Mouse (Mus musculus) intestine, embryonic 15.5 days (tissue): Measurements from ENCODE around the gene Eng. TPM values are rescaled to one million over a fixed set of nuclear protein-coding genes. Genes with fewer than 3 reads are reported as not detected.

Experiments used
- ATAC-seq: fragments of 200-750 bp; cut with Nextera tagmentation; 2 replicates; pipeline ENCODE4 v1.8.0; 2017; ENCODE audit warnings: moderate TSS enrichment, moderate library complexity
- H3K27ac ChIP-seq: fragments of 300-500 bp; sonication (generic); 2 replicates; pipeline ENCODE4 v1.5.1; 2015; ENCODE audit warnings: mild to moderate bottlenecking, inconsistent platforms
- H3K27me3 ChIP-seq: fragments of 300-500 bp; sonication (generic); replicated peaks from 2 replicates; pipeline ENCODE4 v1.6.1; 2015; ENCODE audit warnings: inconsistent platforms
- H3K36me3 ChIP-seq: fragments of 300-500 bp; sonication (generic); 2 replicates; pipeline ENCODE4 v1.6.1; 2015; ENCODE audit warnings: inconsistent platforms
- H3K4me1 ChIP-seq: fragments of 300-500 bp; sonication (generic); replicated peaks from 2 replicates; pipeline ENCODE4 v1.6.1; 2015; ENCODE audit warnings: inconsistent platforms
- H3K4me2 ChIP-seq: fragments of 300-500 bp; sonication (generic); replicated peaks from 2 replicates; pipeline ENCODE4 v1.6.1; 2015; ENCODE audit warnings: mild to moderate bottlenecking, inconsistent platforms
- H3K4me3 ChIP-seq: fragments of 300-500 bp; sonication (generic); replicated peaks from 2 replicates; pipeline ENCODE4 v1.5.1; 2015; ENCODE audit warnings: inconsistent platforms
- H3K9ac ChIP-seq: fragments of 300-500 bp; sonication (generic); 2 replicates; pipeline ENCODE4 v1.6.1; 2015; ENCODE audit warnings: inconsistent platforms
- H3K9me3 ChIP-seq: fragments of 300-500 bp; sonication (generic); 2 replicates; pipeline ENCODE4 v1.6.1; 2016; ENCODE audit warnings: inconsistent platforms
- WGBS: fragments of 180-500 bp; shearing (Covaris S2); methylation state at CpG from one replicate; pipeline ENCODE4 v1.1.7; 2015; 5-methylcytosine and 5-hydroxymethylcytosine counted together
- polyA plus RNA-seq: library from polyadenylated mRNA; unstranded; fragments of >200 nt; fragmentation: Nextera tagmentation; extraction: Ambion mirVana; gene quantifications from 2 replicates; pipeline ENCODE4 v1.2.1, GENCODE M21; 2015

The Eng gene
- 62.6 and 63.2 TPM in 2 replicates for polyA plus RNA-seq

- Histone ChIP-seq H3K4me1 (peaks cover 34% of the 10 kb centered on the region), H3K36me3 (no peaks in the 10 kb centered on the region), H3K9ac (peak within 1 kb of the TSS; percentile 47), H3K4me2 (peak within 1 kb of the TSS; percentile 58), H3K4me3 (peak within 1 kb of the TSS; percentile 43), H3K27me3 (no peaks in the 10 kb centered on the region), H3K9me3 (no peaks in the 10 kb centered on the region), H3K27ac (peak within 1 kb of the TSS; percentile 81)
- 50% methylated on average over 31 of the region's 31 CpGs for WGBS
- peak; percentile 54 for ATAC-seq
Measured at GRCm38 (mm10) chr2:32646379-32647056, at the start of gene Eng. TSS of gene Eng (plus strand) at chr2:32646595.

DNA sequence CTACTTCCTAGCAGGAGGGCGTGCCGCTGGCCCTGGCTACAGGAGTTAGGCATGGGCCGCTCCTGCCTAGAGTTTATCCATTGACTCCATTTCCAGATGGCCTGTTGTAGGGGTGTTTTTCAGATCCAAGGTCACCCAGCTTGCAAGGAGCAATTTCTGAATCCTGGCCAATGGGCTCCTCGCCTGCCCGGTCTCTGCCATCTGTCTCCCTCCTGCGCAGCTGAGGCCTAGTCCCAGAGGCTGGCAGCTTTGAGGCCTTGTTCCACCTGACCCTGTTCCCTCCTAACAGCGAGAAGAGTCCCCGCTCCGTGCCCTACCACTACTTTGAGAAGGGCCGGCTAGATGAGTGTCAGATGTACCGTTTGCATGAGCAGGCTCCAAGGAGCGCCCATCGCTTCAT is 49.7 kb upstream of the Eng start:
- peaks cover 8% of the 10 kb centered on the region for H3K4me1 ChIP-seq
- 89% methylated on average over 13 of the region's 13 CpGs for WGBS
- no peak overlapping the region for H3K4me2 ChIP-seq
- no peak overlapping the region for H3K4me3 ChIP-seq
- no peaks in the 10 kb centered on the region for H3K9me3 ChIP-seq
- no peaks in the 10 kb centered on the region for H3K36me3 ChIP-seq
- ATAC-seq: no peak
- no peak overlapping the region for H3K9ac ChIP-seq
- no peak overlapping the region for H3K27ac ChIP-seq
- no peaks in the 10 kb centered on the region for H3K27me3 ChIP-seq

DNA sequence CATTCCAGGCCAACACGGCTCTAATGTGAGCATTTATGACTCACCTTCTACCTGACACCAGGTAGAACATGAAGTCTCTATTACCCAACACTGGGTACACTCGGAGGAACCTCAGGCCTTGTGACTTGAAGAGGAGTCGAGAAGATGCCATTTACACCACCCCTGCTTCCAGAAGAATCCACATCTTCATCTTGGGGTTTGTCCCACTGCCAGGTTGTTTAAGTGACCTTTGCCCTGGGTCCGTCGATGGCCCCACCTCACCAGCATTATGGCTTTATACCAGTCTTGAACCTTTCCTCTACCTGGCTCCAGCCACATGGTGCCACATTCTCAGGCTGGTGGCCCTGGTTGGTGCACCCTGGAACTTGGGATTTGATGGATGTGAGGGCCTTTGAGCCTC is 49.1 kb upstream of the Eng start:
- Histone ChIP-seq H3K36me3 (no peaks in the 10 kb centered on the region), H3K9me3 (no peaks in the 10 kb centered on the region), H3K9ac (no peak overlapping the region), H3K4me1 (peaks cover 8% of the 10 kb centered on the region), H3K4me2 (no peak overlapping the region), H3K27ac (no peak overlapping the region), H3K4me3 (no peak overlapping the region), H3K27me3 (no peaks in the 10 kb centered on the region)
- WGBS: 80% methylated on average over 5 of the region's 5 CpGs
- no peak for ATAC-seq

GRCm38 (mm10) chr2:32597699-32598098 is 48.7 kb upstream of the Eng start:
- H3K9ac ChIP-seq: no peak overlapping the region
- no peak overlapping the region for H3K4me2 ChIP-seq
- WGBS: 80% methylated on average over 5 of the region's 5 CpGs
- H3K4me1 ChIP-seq: peaks cover 10% of the 10 kb centered on the region
- no peaks in the 10 kb centered on the region for H3K27me3 ChIP-seq
- H3K27ac ChIP-seq: no peak overlapping the region
- no peak for ATAC-seq
- no peaks in the 10 kb centered on the region for H3K36me3 ChIP-seq
- H3K4me3 ChIP-seq: no peak overlapping the region
- H3K9me3 ChIP-seq: no peaks in the 10 kb centered on the region

- H3K27ac ChIP-seq: no peak overlapping the region
- no peak overlapping the region for H3K9ac ChIP-seq
- ATAC-seq: no peak
- no peak overlapping the region for H3K4me2 ChIP-seq
- WGBS: 86% methylated on average over 8 of the region's 8 CpGs
- peaks cover 10% of the 10 kb centered on the region for H3K4me1 ChIP-seq
- no peaks in the 10 kb centered on the region for H3K36me3 ChIP-seq
- no peaks in the 10 kb centered on the region for H3K27me3 ChIP-seq
- no peak overlapping the region for H3K4me3 ChIP-seq
- no peaks in the 10 kb centered on the region for H3K9me3 ChIP-seq
Measured at GRCm38 (mm10) chr2:32598506-32598905, 47.9 kb upstream of the Eng start.

- H3K9me3 ChIP-seq: no peaks in the 10 kb centered on the region
- H3K36me3 ChIP-seq: no peaks in the 10 kb centered on the region
- H3K4me1 ChIP-seq: peaks cover 10% of the 10 kb centered on the region
- no peak for ATAC-seq
- H3K27ac ChIP-seq: no peak within 1 kb of the TSS
- H3K9ac ChIP-seq: no peak within 1 kb of the TSS
- 93% methylated on average over 3 of the region's 3 CpGs for WGBS
- H3K4me2 ChIP-seq: no peak within 1 kb of the TSS
- H3K4me3 ChIP-seq: no peak within 1 kb of the TSS
- H3K27me3 ChIP-seq: no peaks in the 10 kb centered on the region
Measured at GRCm38 (mm10) chr2:32599409-32599808, 47.0 kb upstream of the Eng start, which contains the start of gene St6galnac6. TSS of gene St6galnac6 (plus strand) at chr2:32599709.

GRCm38 (mm10) chr2:32601417-32602065 is 44.9 kb upstream of the Eng start:
- no peaks in the 10 kb centered on the region for H3K27me3 ChIP-seq

DNA sequence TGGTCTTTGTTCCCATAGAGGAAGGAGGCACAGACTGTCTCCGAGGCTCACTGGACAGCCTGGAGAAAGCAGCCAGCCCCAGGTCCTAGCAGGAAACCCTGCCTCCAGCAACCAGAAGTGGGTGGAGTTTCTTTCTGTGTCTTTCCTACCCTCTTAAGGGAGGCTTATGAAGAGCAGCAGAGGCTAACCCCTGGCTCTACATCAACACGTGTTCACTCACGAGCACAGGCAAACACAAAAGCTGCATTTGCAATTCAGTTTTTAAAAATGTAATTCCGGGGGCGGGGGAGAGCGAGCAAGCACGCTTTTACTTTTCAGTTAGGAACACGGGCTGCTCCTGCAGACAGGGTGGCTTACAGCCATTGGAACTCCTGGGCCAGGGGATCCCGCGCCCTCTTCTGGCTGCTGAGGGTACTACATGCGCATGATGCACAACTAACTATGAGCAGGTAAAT is 43.8 kb upstream of the Eng start:
- H3K4me2 ChIP-seq: peak overlapping the region; percentile 60
- peak overlapping the region; percentile 31 for H3K4me3 ChIP-seq
- peaks cover 11% of the 10 kb centered on the region for H3K4me1 ChIP-seq
- no peaks in the 10 kb centered on the region for H3K27me3 ChIP-seq
- H3K36me3 ChIP-seq: no peaks in the 10 kb centered on the region
- peak overlapping the region; percentile 15; the same call in 1 of the 2 replicates for H3K9ac ChIP-seq
- WGBS: 2% methylated on average over 11 of the region's 11 CpGs
- peak; percentile 65 for ATAC-seq
- no peaks in the 10 kb centered on the region for H3K9me3 ChIP-seq
- H3K27ac ChIP-seq: peak overlapping the region; percentile 49; the same call in 1 of the 2 replicates

More at GRCm38 (mm10) chr2:32601417-32602065, 44.9 kb upstream of the Eng start:
- H3K27ac ChIP-seq: no peak overlapping the region
- H3K4me3 ChIP-seq: no peak overlapping the region
- no peak overlapping the region for H3K9ac ChIP-seq
- ATAC-seq: peak; percentile 57
- H3K9me3 ChIP-seq: no peaks in the 10 kb centered on the region
- H3K4me1 ChIP-seq: peaks cover 10% of the 10 kb centered on the region
- H3K4me2 ChIP-seq: no peak overlapping the region
- H3K36me3 ChIP-seq: no peaks in the 10 kb centered on the region
- 39% methylated on average over 8 of the region's 8 CpGs for WGBS

DNA sequence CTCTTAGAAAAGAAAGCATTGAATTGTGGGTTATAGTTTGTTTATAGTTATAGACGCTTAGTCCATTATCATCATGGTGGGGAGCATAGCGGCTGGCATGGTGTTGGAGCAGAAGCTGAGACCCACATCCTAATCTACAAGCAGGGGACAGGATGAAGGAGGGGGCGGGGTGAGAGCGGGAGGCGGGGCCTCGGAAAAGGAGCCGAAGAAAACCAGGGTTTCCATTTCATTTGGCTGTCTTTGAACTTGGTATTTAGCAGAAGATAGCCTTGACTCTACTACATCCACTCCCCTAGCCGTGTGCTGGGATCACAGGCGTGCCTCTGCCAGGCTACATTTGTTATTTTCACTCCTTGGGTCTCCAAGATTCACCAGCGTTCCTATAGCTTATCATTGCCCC is 41.8 kb upstream of the Eng start:
- H3K4me2 ChIP-seq: no peak overlapping the region
- H3K4me1 ChIP-seq: peaks cover 29% of the 10 kb centered on the region
- H3K9me3 ChIP-seq: no peaks in the 10 kb centered on the region
- no peaks in the 10 kb centered on the region for H3K36me3 ChIP-seq
- WGBS: 47% methylated on average over 10 of the region's 10 CpGs
- H3K27ac ChIP-seq: no peak overlapping the region
- H3K9ac ChIP-seq: no peak overlapping the region
- no peak overlapping the region for H3K4me3 ChIP-seq
- H3K27me3 ChIP-seq: no peaks in the 10 kb centered on the region
- ATAC-seq: no peak

- Histone ChIP-seq H3K9me3 (no peaks in the 10 kb centered on the region), H3K27me3 (no peaks in the 10 kb centered on the region), H3K9ac (peak overlapping the region; percentile 61), H3K4me2 (peak overlapping the region; percentile 87), H3K27ac (peak overlapping the region; percentile 56), H3K36me3 (no peaks in the 10 kb centered on the region), H3K4me3 (peak overlapping the region; percentile 76), H3K4me1 (peaks cover 29% of the 10 kb centered on the region)
- peak; percentile 75 for ATAC-seq
- 11% methylated on average over 53 of the region's 55 CpGs for WGBS
Measured at GRCm38 (mm10) chr2:32606161-32607142, 39.9 kb upstream of the Eng start.

GRCm38 (mm10) chr2:32607262-32607947 is 39.0 kb upstream of the Eng start:
- Histone ChIP-seq H3K9ac (peak overlapping the region; percentile 61), H3K9me3 (no peaks in the 10 kb centered on the region), H3K36me3 (no peaks in the 10 kb centered on the region), H3K4me1 (peaks cover 34% of the 10 kb centered on the region), H3K27ac (peak overlapping the region; percentile 56), H3K4me3 (peak overlapping the region; percentile 76), H3K27me3 (no peaks in the 10 kb centered on the region), H3K4me2 (peak overlapping the region; percentile 87)
- peak; percentile 44 for ATAC-seq
- WGBS: 7% methylated on average over 34 of the region's 34 CpGs
